Mouse (Mus musculus) 416B (cell line): ENCODE results near the gene Nfatc2.

Experiments used
- DNase-seq: peaks from one replicate; pipeline ENCODE4 v3.0.0; 2011; ENCODE audit warnings: low read depth

Nfatc2 gene

DNA sequence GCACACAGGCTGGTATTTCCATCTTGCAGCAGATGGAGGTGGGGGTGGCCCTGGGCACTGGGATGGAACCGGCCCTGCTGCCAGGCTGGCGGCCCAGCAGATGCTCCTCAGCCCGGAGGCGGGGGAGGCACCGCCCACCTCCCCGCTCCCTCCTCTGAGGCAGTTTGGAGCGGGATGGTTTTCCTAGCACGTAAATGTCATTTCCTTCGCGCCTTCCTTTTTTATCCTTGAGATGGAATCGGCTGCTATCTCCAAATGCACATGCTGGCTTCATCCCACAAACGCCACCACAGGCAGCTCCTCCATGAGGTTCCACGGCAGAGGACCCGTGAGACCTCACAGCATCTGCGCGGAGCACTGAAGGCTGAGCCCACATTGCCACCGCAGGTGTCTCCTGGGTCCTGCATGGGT lies 160.5 kb downstream of the Nfatc2 start:
- DNase-seq: no peak

GRCm38 (mm10) chr2:168438981-168439452 lies 162.4 kb downstream of the Nfatc2 start:
- no peak for DNase-seq

- no peak for DNase-seq
Measured at GRCm38 (mm10) chr2:168434187-168434586, 167.3 kb downstream of the Nfatc2 start.

DNA sequence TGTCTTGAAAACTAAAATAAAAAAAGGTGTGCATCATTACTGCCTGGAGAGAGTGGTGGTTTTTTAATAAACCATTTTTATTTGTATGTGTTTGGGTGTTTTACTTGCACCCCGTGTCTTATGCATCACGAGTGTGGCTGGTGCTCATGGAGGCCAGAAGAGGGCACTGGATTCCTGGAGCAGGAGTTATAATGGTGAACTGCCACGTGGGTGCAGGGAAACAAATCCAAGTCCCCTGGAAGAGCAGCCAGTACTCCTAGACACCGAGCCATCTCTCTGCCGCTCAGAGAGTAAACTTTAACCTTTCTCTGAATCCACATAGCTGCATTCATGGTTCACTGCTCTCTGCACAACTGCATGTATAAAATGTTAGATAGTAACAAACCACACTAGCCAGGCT lies 168.1 kb downstream of the Nfatc2 start:
- no peak for DNase-seq

GRCm38 (mm10) chr2:168432394-168432793 lies 169.1 kb downstream of the Nfatc2 start:
- no peak for DNase-seq

GRCm38 (mm10) chr2:168429598-168429997 lies 171.9 kb downstream of the Nfatc2 start:
- peak; percentile 63 for DNase-seq

DNA sequence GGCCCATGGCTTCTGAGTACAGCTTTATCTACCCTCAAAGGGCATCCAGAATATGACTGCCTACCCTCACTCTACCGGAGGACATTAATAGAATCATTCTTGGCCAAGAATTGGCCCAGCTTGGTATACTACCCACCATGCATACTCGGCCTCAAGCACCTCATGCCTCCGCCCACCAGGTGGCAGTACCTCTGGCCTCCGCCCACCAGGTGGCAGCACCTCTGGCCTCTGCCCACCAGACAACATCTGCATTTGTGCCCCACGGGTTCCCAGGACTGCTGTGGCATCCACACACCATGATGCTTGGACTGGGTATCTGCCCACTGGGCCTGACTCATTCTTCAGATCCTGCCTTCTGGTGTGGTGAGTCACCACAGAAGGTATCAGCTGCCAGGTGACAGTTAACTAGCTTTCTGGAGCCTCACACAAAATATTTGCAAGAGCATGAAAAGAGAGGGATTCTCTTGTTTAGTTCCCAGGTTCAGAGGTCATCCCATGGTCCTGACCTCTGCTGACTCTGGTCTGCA lies 173.0 kb downstream of the Nfatc2 start:
- DNase-seq: peak; percentile 32
